Mouse (Mus musculus) layer of hippocampus, postnatal 10 days (tissue): ENCODE data around the gene Nedd4. TPM values are rescaled to one million over a fixed set of nuclear protein-coding genes. Genes with fewer than 3 reads are reported as not detected.
A peak's percentile ranks its signal among the peaks of the same experiment; 100 is the strongest.
"Not testable (repeated sequence)": the region's sequence is repeated elsewhere in the genome, so short reads cannot be mapped to it uniquely, and the experiment has no call there.

ENCODE experiments used
- DNase-seq, 2 experiments: peaks; one replicate each; pipeline ENCODE4 v3.0.0; 2021; ENCODE audit warnings: low spot score in 2 of 2
- total RNA-seq, 2 experiments: library from RNA; stranded (reverse); gene quantifications; 2 replicates each; pipeline ENCODE4 v1.2.3; 2021

Nedd4 gene
- total RNA-seq, 2 experiments from 2014 or later: 342 to 359 TPM

GRCm38 (mm10) chr9:72649781-72650180 lies 12.4 kb upstream of the Nedd4 start:
- DNase-seq: no peak

GRCm38 (mm10) chr9:72652961-72653360 lies 9.2 kb upstream of the Nedd4 start:
- DNase-seq: no peak

GRCm38 (mm10) chr9:72653533-72653932 lies 8.6 kb upstream of the Nedd4 start:
- DNase-seq: no peak

GRCm38 (mm10) chr9:72654593-72655242 lies 7.4 kb upstream of the Nedd4 start:
- peak; percentile 54 to 69 for DNase-seq

GRCm38 (mm10) chr9:72655602-72656001 lies 6.5 kb upstream of the Nedd4 start:
- DNase-seq: no peak

GRCm38 (mm10) chr9:72656491-72656890 lies 5.7 kb upstream of the Nedd4 start:
- no peak for DNase-seq

- DNase-seq: no peak
Observed at GRCm38 (mm10) chr9:72656940-72657339, 5.2 kb upstream of the Nedd4 start.

- no peak for DNase-seq
Observed at GRCm38 (mm10) chr9:72657694-72658093, 4.5 kb upstream of the Nedd4 start.

GRCm38 (mm10) chr9:72660139-72660538 lies 2.0 kb upstream of the Nedd4 start:
- DNase-seq: no peak

- DNase-seq: no peak
Observed at GRCm38 (mm10) chr9:72660911-72661310, 1.2 kb upstream of the Nedd4 start.

GRCm38 (mm10) chr9:72661561-72661894 lies 618 bp upstream of the Nedd4 start:
- DNase-seq: no peak

- peak; percentile 71 to 77 for DNase-seq
Observed at GRCm38 (mm10) chr9:72662691-72663533, 766 bp downstream of the Nedd4 start.

- DNase-seq: no peak
Observed at GRCm38 (mm10) chr9:72663534-72663918, 1.4 kb downstream of the Nedd4 start.

- DNase-seq: peak in 1 of 2 experiments; percentile 32
Observed at GRCm38 (mm10) chr9:72664409-72665351, 2.5 kb downstream of the Nedd4 start.

GRCm38 (mm10) chr9:72665517-72665916 lies 3.4 kb downstream of the Nedd4 start:
- DNase-seq: no peak

GRCm38 (mm10) chr9:72666352-72667021 lies 4.3 kb downstream of the Nedd4 start:
- not testable (repeated sequence) for DNase-seq

- no peak for DNase-seq
Observed at GRCm38 (mm10) chr9:72667126-72667525, 5.0 kb downstream of the Nedd4 start.

GRCm38 (mm10) chr9:72669383-72669782 lies 7.2 kb downstream of the Nedd4 start:
- DNase-seq: no peak

GRCm38 (mm10) chr9:72672361-72672760 lies 10.2 kb downstream of the Nedd4 start:
- DNase-seq: peak; percentile 83 to 88

- no peak for DNase-seq
Observed at GRCm38 (mm10) chr9:72674957-72675744, 13.0 kb downstream of the Nedd4 start.
